Mouse (Mus musculus): ENCODE data around the gene Itm2c. TPM values are rescaled to one million over a fixed set of nuclear protein-coding genes. Genes with fewer than 3 reads are reported as not detected.

The Itm2c gene
- polyA plus RNA-seq, 1 experiment = 136 TPM

GRCm38 (mm10) chr1:85942318-85942717, 48.2 kb downstream of the Itm2c start:
- DNase-seq (ENCODE audit: low read depth in 1 of 2, low spot score in 2 of 2) = no peak
- no peaks in the 10 kb centered on the region for H3K4me1 ChIP-seq (ENCODE audit: control insufficient read depth, insufficient read depth, insufficient read length)
- 89% methylated on average over 8 of the region's 8 CpGs for WGBS
- H3K36me3 ChIP-seq (ENCODE audit: control insufficient read depth, insufficient read depth, low read length) = no peaks in the 10 kb centered on the region
- no peak overlapping the region for H3K27ac ChIP-seq (ENCODE audit: insufficient read depth, low read length)
- no peak overlapping the region for H3K4me3 ChIP-seq (ENCODE audit: extremely low read depth, insufficient read depth, insufficient read length)
- TF ChIP-seq CTCF (IDR thresholded peaks at IDR 0.05; ENCODE audit: extremely low read depth, insufficient read depth, insufficient read length, insufficient replicate concordance) = no peak
- TF ChIP-seq POLR2A (IDR thresholded peaks at IDR 0.05; ENCODE audit: low read depth, low read length) = no peak
- H3K27me3 ChIP-seq (ENCODE audit: control insufficient read depth, insufficient read depth, low read length) = no peaks in the 10 kb centered on the region

GRCm38 (mm10) chr1:85949085-85949684, 55.1 kb downstream of the Itm2c start:
- no peaks in the 10 kb centered on the region for H3K27me3 ChIP-seq (ENCODE audit: control insufficient read depth, insufficient read depth, low read length)

GRCm38 (mm10) chr1:85955150-85955549, 61.1 kb downstream of the Itm2c start:
- no peak for DNase-seq (ENCODE audit: low read depth in 1 of 2, low spot score in 2 of 2)
- H3K27me3 ChIP-seq (ENCODE audit: control insufficient read depth, insufficient read depth, low read length) = no peaks in the 10 kb centered on the region
- no peak overlapping the region for H3K27ac ChIP-seq (ENCODE audit: insufficient read depth, low read length)
- H3K36me3 ChIP-seq (ENCODE audit: control insufficient read depth, insufficient read depth, low read length) = no peaks in the 10 kb centered on the region
- H3K4me3 ChIP-seq (ENCODE audit: extremely low read depth, insufficient read depth, insufficient read length) = no peak overlapping the region
- TF ChIP-seq POLR2A (IDR thresholded peaks at IDR 0.05; ENCODE audit: low read depth, low read length) (no peak), CTCF (IDR thresholded peaks at IDR 0.05; ENCODE audit: extremely low read depth, insufficient read depth, insufficient read length, insufficient replicate concordance) (no peak)
- WGBS = 67% methylated on average over 3 of the region's 3 CpGs
- peaks cover 14% of the 10 kb centered on the region; the same call in 1 of the 2 replicates for H3K4me1 ChIP-seq (ENCODE audit: control insufficient read depth, insufficient read depth, insufficient read length)

More at GRCm38 (mm10) chr1:85949085-85949684, 55.1 kb downstream of the Itm2c start:
- Histone ChIP-seq H3K27ac (ENCODE audit: insufficient read depth, low read length) (no peak overlapping the region), H3K4me3 (ENCODE audit: extremely low read depth, insufficient read depth, insufficient read length) (no peak overlapping the region), H3K4me1 (ENCODE audit: control insufficient read depth, insufficient read depth, insufficient read length) (no peaks in the 10 kb centered on the region), H3K36me3 (ENCODE audit: control insufficient read depth, insufficient read depth, low read length) (no peaks in the 10 kb centered on the region)
- no peak for DNase-seq (ENCODE audit: low read depth in 1 of 2, low spot score in 2 of 2)
- no peak for TF ChIP-seq POLR2A (IDR thresholded peaks at IDR 0.05; ENCODE audit: low read depth, low read length)
- 86% methylated on average over 2 of the region's 2 CpGs for WGBS

GRCm38 (mm10) chr1:85957290-85957689, 63.2 kb downstream of the Itm2c start:
- Histone ChIP-seq H3K4me3 (ENCODE audit: extremely low read depth, insufficient read depth, insufficient read length) (no peak overlapping the region), H3K36me3 (ENCODE audit: control insufficient read depth, insufficient read depth, low read length) (no peaks in the 10 kb centered on the region), H3K4me1 (ENCODE audit: control insufficient read depth, insufficient read depth, insufficient read length) (peaks cover 23% of the 10 kb centered on the region; the same call in 1 of the 2 replicates), H3K27me3 (ENCODE audit: control insufficient read depth, insufficient read depth, low read length) (no peaks in the 10 kb centered on the region), H3K27ac (ENCODE audit: insufficient read depth, low read length) (0 out of 2 replicates have a peak overlapping the region, but pooled peaks have one; percentile 17)
- DNase-seq (ENCODE audit: low read depth in 1 of 2, low spot score in 2 of 2) = no peak
- 7% methylated on average over 5 of the region's 5 CpGs for WGBS
- no peak for TF ChIP-seq CTCF (IDR thresholded peaks at IDR 0.05; ENCODE audit: extremely low read depth, insufficient read depth, insufficient read length, insufficient replicate concordance)
- no peak for TF ChIP-seq POLR2A (IDR thresholded peaks at IDR 0.05; ENCODE audit: low read depth, low read length)

GRCm38 (mm10) chr1:85957942-85958619, 64.0 kb downstream of the Itm2c start:
- DNase-seq (ENCODE audit: low read depth in 1 of 2, low spot score in 2 of 2) = no peak
- no peaks in the 10 kb centered on the region for H3K36me3 ChIP-seq (ENCODE audit: control insufficient read depth, insufficient read depth, low read length)
- H3K27me3 ChIP-seq (ENCODE audit: control insufficient read depth, insufficient read depth, low read length) = no peaks in the 10 kb centered on the region
- no peak for TF ChIP-seq POLR2A (IDR thresholded peaks at IDR 0.05; ENCODE audit: low read depth, low read length)
- TF ChIP-seq CTCF (IDR thresholded peaks at IDR 0.05; ENCODE audit: extremely low read depth, insufficient read depth, insufficient read length, insufficient replicate concordance) = no peak
- no peak overlapping the region for H3K4me3 ChIP-seq (ENCODE audit: extremely low read depth, insufficient read depth, insufficient read length)
- H3K27ac ChIP-seq (ENCODE audit: insufficient read depth, low read length) = peak overlapping the region; percentile 17; the same call in 1 of the 2 replicates
- H3K4me1 ChIP-seq (ENCODE audit: control insufficient read depth, insufficient read depth, insufficient read length) = peaks cover 23% of the 10 kb centered on the region; the same call in 1 of the 2 replicates
- 49% methylated on average over 9 of the region's 9 CpGs for WGBS

Other genes starting within 250 kb of the Itm2c start
- gene Sp100, start 244.3 kb upstream of the Itm2c start, polyA plus RNA-seq (2012; rRNA removed) = 34.6 and 38.5 TPM in 2 replicates
- gene A630001G21Rik, start 115.6 kb upstream of the Itm2c start, polyA plus RNA-seq (2012; rRNA removed) = 21.3 and 28.4 TPM in 2 replicates
- 24.1 and 25.0 TPM in 2 replicates for gene Cab39, start 100.8 kb upstream of the Itm2c start, polyA plus RNA-seq (2012; rRNA removed)
- gene 4933407L21Rik, start 34.2 kb downstream of the Itm2c start, polyA plus RNA-seq (2012; rRNA removed) = 0.13 and 0.16 TPM in 2 replicates
- gene Gpr55, start 66.7 kb downstream of the Itm2c start, polyA plus RNA-seq (2012; rRNA removed) = 1.2 and 2.1 TPM in 2 replicates
- not detected in 2 replicates for gene Spata3, start 122.5 kb downstream of the Itm2c start, polyA plus RNA-seq (2012; rRNA removed)
- 0.07 TPM in 1 of 2 replicates, not detected in the other for gene 2810459M11Rik, start 151.6 kb downstream of the Itm2c start, polyA plus RNA-seq (2012; rRNA removed)
- 19.8 and 21.1 TPM in 2 replicates for gene Psmd1, start 170.1 kb downstream of the Itm2c start, polyA plus RNA-seq (2012; rRNA removed)
- not detected in 2 replicates for gene Htr2b, start 217.7 kb downstream of the Itm2c start, polyA plus RNA-seq (2012; rRNA removed)
- gene Gm21972, start 239.4 kb downstream of the Itm2c start, polyA plus RNA-seq (2012; rRNA removed) = 0.15 TPM in 1 of 2 replicates, not detected in the other

Measured in spleen, adult 2 months (tissue).